Mouse (Mus musculus): ENCODE results near the gene Snrpg. TPM values are rescaled to one million over a fixed set of nuclear protein-coding genes. Genes with fewer than 3 reads are reported as not detected.
A peak's percentile ranks its signal among the peaks of the same experiment; 100 is the strongest.
"Not testable (repeated sequence)": the region's sequence is repeated elsewhere in the genome, so short reads cannot be mapped to it uniquely, and the experiment has no call there.

Gene Snrpg
- polyA plus RNA-seq (2015; fragmentation: Nextera tagmentation; extraction: Ambion mirVana): 660 and 699 TPM in 2 replicates

DNA sequence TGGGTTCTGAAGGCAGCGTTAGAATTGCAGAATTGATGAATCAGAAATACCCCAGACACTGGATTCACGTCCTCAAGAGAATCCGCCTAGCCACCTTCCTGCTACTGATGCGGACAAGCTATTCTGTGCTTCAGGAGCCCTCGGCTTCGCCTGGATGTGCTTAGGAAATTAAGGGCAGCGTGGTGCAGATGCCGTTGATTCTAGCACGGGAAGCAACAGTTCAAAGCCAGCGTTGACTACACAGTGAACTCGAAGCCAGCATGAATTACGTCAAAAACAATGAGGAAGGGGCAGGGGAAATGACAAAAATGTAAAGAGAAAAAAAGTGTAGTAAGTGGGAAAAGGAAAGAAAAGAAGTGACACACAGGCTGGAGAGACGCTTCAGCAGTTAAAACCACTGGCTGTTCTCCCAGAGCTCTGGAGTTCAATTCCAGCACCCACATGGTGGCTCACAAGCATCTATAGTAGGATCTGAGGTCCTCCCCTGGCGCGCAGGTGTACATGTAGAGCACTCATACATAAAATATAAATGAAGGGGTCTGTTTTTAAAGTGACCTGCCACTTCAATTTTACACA, at the start of gene Snrpg:
TSS of gene Snrpg (plus strand) at position 541 of the 576 bp plus-strand sequence.
- Histone ChIP-seq H3K27ac (peak within 1 kb of the TSS; percentile 89), H3K36me3 (peaks cover 36% of the 10 kb centered on the region), H3K9me3 (no peaks in the 10 kb centered on the region), H3K4me3 (peak within 1 kb of the TSS; percentile 90), H3K4me2 (replicated peaks) (peak within 1 kb of the TSS; percentile 84), H3K4me1 (peaks cover 36% of the 10 kb centered on the region), H3K9ac (peak within 1 kb of the TSS; percentile 89), H3K27me3 (no peaks in the 10 kb centered on the region)
- peak; percentile 54 for ATAC-seq (ENCODE audit: low FRiP score, low read depth)
- 19% methylated on average over 15 of the region's 15 CpGs for WGBS

GRCm38 (mm10) chr6:86322031-86322563, 49.0 kb upstream of the Snrpg start:
- WGBS: 89% methylated on average over 5 of the region's 5 CpGs

DNA sequence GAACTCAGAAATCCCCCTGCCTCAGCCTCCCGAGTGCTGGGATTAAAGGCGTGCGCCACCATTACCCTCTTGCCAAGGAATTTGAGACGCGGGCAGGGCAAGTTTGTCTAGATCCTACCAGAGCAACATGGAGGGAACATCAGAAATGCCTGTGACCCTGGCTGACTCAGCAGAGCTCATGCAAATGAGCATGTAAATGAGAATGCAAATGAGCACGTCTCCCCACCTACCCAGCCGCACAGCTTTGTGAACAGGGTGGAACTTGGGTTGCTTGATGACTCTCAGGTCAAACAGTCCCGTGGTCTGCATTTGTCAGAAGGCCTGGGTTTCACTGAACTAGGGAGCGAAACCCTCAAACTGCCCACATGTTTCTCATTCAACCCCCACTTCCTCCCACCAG, 48.1 kb upstream of the Snrpg start:
- ATAC-seq (ENCODE audit: low FRiP score, low read depth): no peak

More at GRCm38 (mm10) chr6:86322031-86322563, 49.0 kb upstream of the Snrpg start:
- H3K9me3 ChIP-seq: no peaks in the 10 kb centered on the region
- no peaks in the 10 kb centered on the region for H3K4me1 ChIP-seq
- no peak overlapping the region for H3K27ac ChIP-seq
- ATAC-seq (ENCODE audit: low FRiP score, low read depth): no peak
- H3K4me2 ChIP-seq (replicated peaks): no peak overlapping the region
- no peaks in the 10 kb centered on the region for H3K36me3 ChIP-seq
- H3K27me3 ChIP-seq: no peaks in the 10 kb centered on the region
- no peak overlapping the region for H3K9ac ChIP-seq
- no peak overlapping the region for H3K4me3 ChIP-seq

DNA sequence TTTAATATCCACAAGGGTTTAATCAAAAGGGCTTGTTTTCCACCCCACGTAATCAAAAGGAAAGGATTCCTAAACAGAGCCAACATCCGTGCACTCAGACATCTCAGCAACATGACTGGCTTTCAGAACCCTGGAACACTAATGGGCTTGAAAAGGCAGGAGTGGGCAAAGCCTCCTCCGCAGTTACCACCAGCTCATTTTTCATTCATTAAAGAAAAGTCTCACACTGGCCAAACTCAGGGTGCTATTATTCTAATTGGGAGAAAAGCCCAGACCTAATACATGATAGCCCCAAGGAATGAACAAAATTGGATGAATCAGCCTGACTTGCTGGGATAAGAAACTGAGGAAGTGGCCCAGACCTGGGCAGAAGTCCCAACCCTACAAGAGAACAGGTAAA, 46.7 kb upstream of the Snrpg start:
- no peaks in the 10 kb centered on the region for H3K36me3 ChIP-seq
- no peak overlapping the region for H3K4me3 ChIP-seq
- no peak overlapping the region for H3K4me2 ChIP-seq (replicated peaks)
- H3K4me1 ChIP-seq: 0 out of 2 replicates have a peak, but pooled peaks cover 3% of the 10 kb centered on the region
- WGBS: 50% methylated on average over 3 of the region's 3 CpGs
- H3K9me3 ChIP-seq: no peaks in the 10 kb centered on the region
- no peaks in the 10 kb centered on the region for H3K27me3 ChIP-seq
- H3K27ac ChIP-seq: no peak overlapping the region
- ATAC-seq (ENCODE audit: low FRiP score, low read depth): no peak
- H3K9ac ChIP-seq: no peak overlapping the region

More for the DNA sequence above, 48.1 kb upstream of the Snrpg start:
- no peak overlapping the region for H3K4me3 ChIP-seq
- H3K9me3 ChIP-seq: no peaks in the 10 kb centered on the region
- H3K36me3 ChIP-seq: no peaks in the 10 kb centered on the region
- no peaks in the 10 kb centered on the region for H3K4me1 ChIP-seq
- 91% methylated on average over 9 of the region's 9 CpGs for WGBS
- H3K27ac ChIP-seq: no peak overlapping the region
- no peaks in the 10 kb centered on the region for H3K27me3 ChIP-seq
- no peak overlapping the region for H3K9ac ChIP-seq
- no peak overlapping the region for H3K4me2 ChIP-seq (replicated peaks)

GRCm38 (mm10) chr6:86325646-86326045, 45.5 kb upstream of the Snrpg start:
- 85% methylated on average over 5 of the region's 5 CpGs for WGBS
- no peak overlapping the region for H3K27ac ChIP-seq
- no peaks in the 10 kb centered on the region for H3K36me3 ChIP-seq
- H3K4me3 ChIP-seq: no peak overlapping the region
- no peak for ATAC-seq (ENCODE audit: low FRiP score, low read depth)
- H3K4me1 ChIP-seq: 0 out of 2 replicates have a peak, but pooled peaks cover 3% of the 10 kb centered on the region
- H3K9ac ChIP-seq: no peak overlapping the region
- H3K27me3 ChIP-seq: no peaks in the 10 kb centered on the region
- H3K4me2 ChIP-seq (replicated peaks): no peak overlapping the region
- H3K9me3 ChIP-seq: no peaks in the 10 kb centered on the region

GRCm38 (mm10) chr6:86326866-86327265, 44.2 kb upstream of the Snrpg start:
- Histone ChIP-seq H3K36me3 (no peaks in the 10 kb centered on the region), H3K4me2 (replicated peaks) (no peak overlapping the region), H3K27me3 (no peaks in the 10 kb centered on the region), H3K27ac (no peak overlapping the region), H3K4me1 (0 out of 2 replicates have a peak, but pooled peaks cover 3% of the 10 kb centered on the region), H3K9me3 (no peaks in the 10 kb centered on the region), H3K4me3 (no peak overlapping the region), H3K9ac (no peak overlapping the region)
- 86% methylated on average over 18 of the region's 18 CpGs for WGBS
- no peak for ATAC-seq (ENCODE audit: low FRiP score, low read depth)

GRCm38 (mm10) chr6:86328369-86328768, 42.7 kb upstream of the Snrpg start:
- no peaks in the 10 kb centered on the region for H3K36me3 ChIP-seq
- ATAC-seq (ENCODE audit: low FRiP score, low read depth): no peak
- H3K27me3 ChIP-seq: no peaks in the 10 kb centered on the region
- 0 out of 2 replicates have a peak, but pooled peaks cover 3% of the 10 kb centered on the region for H3K4me1 ChIP-seq
- no peaks in the 10 kb centered on the region for H3K9me3 ChIP-seq
- H3K4me2 ChIP-seq (replicated peaks): no peak overlapping the region
- H3K27ac ChIP-seq: no peak overlapping the region; the same call in 1 of the 2 replicates
- no peak overlapping the region for H3K4me3 ChIP-seq
- 44% methylated on average over 3 of the region's 3 CpGs for WGBS
- H3K9ac ChIP-seq: no peak overlapping the region

- ATAC-seq (ENCODE audit: low FRiP score, low read depth): no peak
- Histone ChIP-seq H3K4me3 (no peak overlapping the region), H3K4me1 (0 out of 2 replicates have a peak, but pooled peaks cover 3% of the 10 kb centered on the region), H3K27me3 (no peaks in the 10 kb centered on the region), H3K9me3 (no peaks in the 10 kb centered on the region), H3K9ac (no peak overlapping the region), H3K36me3 (no peaks in the 10 kb centered on the region), H3K27ac (no peak overlapping the region), H3K4me2 (replicated peaks) (no peak overlapping the region)
- WGBS: 94% methylated on average over 6 of the region's 6 CpGs
These were observed 41.2 kb upstream of the Snrpg start for GRCm38 (mm10) chr6:86329943-86330342.

DNA sequence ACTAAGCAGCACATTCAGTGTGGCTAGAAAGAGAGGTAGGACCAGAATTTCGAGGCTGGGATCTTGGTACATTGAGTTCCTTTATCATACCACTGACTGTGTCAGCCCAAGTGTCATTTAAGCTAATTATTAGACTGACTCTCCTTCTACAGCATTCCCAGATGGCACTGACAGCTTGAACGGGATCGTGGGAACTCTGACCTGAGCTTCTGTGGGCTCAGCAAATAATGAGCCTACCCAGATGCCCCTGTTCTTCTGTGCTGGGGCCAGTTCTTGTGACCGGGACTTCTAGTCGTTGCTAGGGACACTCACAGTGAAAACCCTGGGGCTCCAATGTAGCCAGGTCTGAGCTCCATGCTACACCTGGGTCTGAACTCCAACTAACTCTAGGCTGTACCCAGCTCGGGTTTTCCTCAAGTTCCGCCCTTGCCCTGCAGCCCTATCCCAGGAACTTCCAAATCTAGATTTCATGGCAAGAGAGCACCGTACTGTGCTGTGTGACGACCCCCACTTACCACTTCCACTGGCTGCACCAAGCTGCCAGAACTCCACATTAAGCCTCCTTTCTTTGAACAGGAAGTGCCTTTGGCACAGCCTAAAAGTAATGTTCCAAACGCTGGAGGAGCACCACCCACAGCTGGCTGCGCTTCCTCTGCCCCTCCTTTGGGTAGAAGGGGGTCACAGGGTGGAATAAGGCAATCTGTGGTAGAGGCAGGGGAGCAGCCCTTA, 35.8 kb upstream of the Snrpg start:
- Histone ChIP-seq H3K27me3 (no peaks in the 10 kb centered on the region), H3K27ac (no peak overlapping the region), H3K4me1 (no peaks in the 10 kb centered on the region), H3K9me3 (no peaks in the 10 kb centered on the region), H3K4me3 (no peak overlapping the region), H3K4me2 (replicated peaks) (no peak overlapping the region), H3K9ac (no peak overlapping the region), H3K36me3 (no peaks in the 10 kb centered on the region)
- 75% methylated on average over 11 of the region's 11 CpGs for WGBS
- no peak for ATAC-seq (ENCODE audit: low FRiP score, low read depth)

GRCm38 (mm10) chr6:86335860-86336259, 35.2 kb upstream of the Snrpg start:
- Histone ChIP-seq H3K4me1 (no peaks in the 10 kb centered on the region), H3K9me3 (no peaks in the 10 kb centered on the region), H3K4me2 (replicated peaks) (no peak overlapping the region), H3K36me3 (no peaks in the 10 kb centered on the region), H3K27me3 (no peaks in the 10 kb centered on the region), H3K27ac (no peak overlapping the region), H3K9ac (no peak overlapping the region), H3K4me3 (no peak overlapping the region)
- 70% methylated on average over 5 of the region's 5 CpGs for WGBS
- no peak for ATAC-seq (ENCODE audit: low FRiP score, low read depth)

DNA sequence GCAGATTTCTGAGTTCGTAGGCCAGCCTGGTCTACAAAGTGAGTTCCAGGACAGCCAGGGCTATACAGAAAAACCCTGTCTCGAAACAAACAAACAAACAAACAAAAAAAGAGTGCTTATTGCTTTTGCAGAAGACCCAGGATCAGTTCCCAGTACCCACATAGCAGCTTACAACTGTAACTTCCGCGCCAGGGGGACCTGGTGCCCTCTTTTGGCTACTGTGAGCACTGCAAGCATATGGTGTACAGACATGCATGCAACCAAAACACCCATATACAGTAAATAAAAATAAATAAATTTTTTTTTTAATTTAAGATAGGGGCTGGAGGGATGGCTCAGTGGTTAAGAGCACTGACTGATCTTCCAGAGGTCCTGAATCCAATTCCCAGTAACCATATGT, 34.8 kb upstream of the Snrpg start:
- WGBS: 85% methylated on average over 4 of the region's 4 CpGs

GRCm38 (mm10) chr6:86343656-86344055, 27.4 kb upstream of the Snrpg start:
- H3K9me3 ChIP-seq: no peaks in the 10 kb centered on the region
- 39% methylated on average over 7 of the region's 7 CpGs for WGBS
- H3K4me2 ChIP-seq (replicated peaks): peak overlapping the region; percentile 14; the same call in 1 of the 2 replicates
- no peak for ATAC-seq (ENCODE audit: low FRiP score, low read depth)
- no peak overlapping the region for H3K4me3 ChIP-seq
- H3K27me3 ChIP-seq: no peaks in the 10 kb centered on the region
- H3K36me3 ChIP-seq: no peaks in the 10 kb centered on the region
- H3K4me1 ChIP-seq: 0 out of 2 replicates have a peak, but pooled peaks cover 8% of the 10 kb centered on the region
- H3K27ac ChIP-seq: no peak overlapping the region
- no peak overlapping the region for H3K9ac ChIP-seq

More for the DNA sequence above, 34.8 kb upstream of the Snrpg start:
- H3K4me2 ChIP-seq (replicated peaks); H3K36me3 ChIP-seq; H3K27ac ChIP-seq; H3K9me3 ChIP-seq; H3K4me1 ChIP-seq; H3K4me3 ChIP-seq; ATAC-seq (ENCODE audit: low FRiP score, low read depth); H3K9ac ChIP-seq; H3K27me3 ChIP-seq: not testable (repeated sequence)
